Mouse (Mus musculus): ENCODE data around the gene Epas1.

- TF ChIP-seq POLR2A (IDR thresholded peaks at IDR 0.05; ENCODE audit: borderline replicate concordance, extremely low read depth, insufficient read depth, insufficient read length, poor library complexity, severe bottlenecking) (no peak), CTCF (IDR thresholded peaks at IDR 0.05; ENCODE audit: borderline replicate concordance, extremely low read depth, insufficient read depth, insufficient read length) (no peak)
These were observed 12.9 kb downstream of the Epas1 start for GRCm38 (mm10) chr17:86766412-86766811.
